Mouse (Mus musculus): ENCODE results near the gene Tmppe. TPM values are rescaled to one million over a fixed set of nuclear protein-coding genes. Genes with fewer than 3 reads are reported as not detected.

Tmppe gene
- total RNA-seq, 2 experiments from 2014 or later = 3.5 to 4.5 TPM

GRCm38 (mm10) chr9:114435668-114436067 lies 34.8 kb downstream of the Tmppe start:
- intact Hi-C loops (cut with DNase I) = no loop called here
- no peak for DNase-seq

DNA sequence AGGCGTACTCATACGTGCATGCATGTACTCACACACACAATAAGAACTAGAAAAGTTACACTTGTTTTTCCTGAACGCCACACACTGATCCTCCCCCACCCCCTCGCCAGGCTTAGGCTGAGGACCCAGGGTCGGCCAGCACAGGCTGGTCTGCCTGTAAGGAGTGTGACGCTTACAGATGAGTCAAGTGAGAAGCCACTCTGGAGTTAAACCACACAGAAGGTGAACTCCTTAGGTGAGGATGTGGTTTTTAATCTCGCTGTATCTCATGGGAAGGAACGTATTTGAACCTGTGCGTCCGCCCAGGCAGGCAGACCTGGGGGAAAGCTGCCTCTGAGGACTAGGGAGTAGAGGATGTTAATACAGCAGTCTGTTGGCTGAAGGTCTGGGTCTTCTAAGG lies 39.6 kb downstream of the Tmppe start:
- intact Hi-C loops (cut with DNase I) = no loop called here
- DNase-seq = no peak

DNA sequence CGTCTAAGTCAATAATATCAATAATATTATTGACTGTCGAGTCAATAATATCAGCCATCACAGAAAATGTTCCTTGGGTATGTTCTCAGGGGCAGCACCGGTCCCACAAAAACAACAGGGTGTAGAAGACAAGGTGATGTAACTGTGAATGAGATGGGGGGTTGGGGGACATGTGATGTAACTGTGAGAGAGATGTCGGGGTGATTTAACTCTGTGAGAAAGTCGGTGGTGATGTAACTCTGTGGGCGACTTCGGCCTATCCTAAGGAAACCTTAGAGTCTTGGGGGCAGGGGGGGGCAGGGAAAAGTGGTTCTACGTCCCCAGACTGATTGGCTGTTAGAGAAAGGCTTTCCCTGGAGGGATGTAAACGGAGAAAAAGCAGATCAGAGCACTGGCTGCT lies 41.3 kb downstream of the Tmppe start:
- DNase-seq = no peak
- intact Hi-C loops (cut with DNase I) = no loop called here

- no peak for DNase-seq
- intact Hi-C loops (cut with DNase I) = no loop called here
Measured at GRCm38 (mm10) chr9:114442893-114443292, 42.0 kb downstream of the Tmppe start.

DNA sequence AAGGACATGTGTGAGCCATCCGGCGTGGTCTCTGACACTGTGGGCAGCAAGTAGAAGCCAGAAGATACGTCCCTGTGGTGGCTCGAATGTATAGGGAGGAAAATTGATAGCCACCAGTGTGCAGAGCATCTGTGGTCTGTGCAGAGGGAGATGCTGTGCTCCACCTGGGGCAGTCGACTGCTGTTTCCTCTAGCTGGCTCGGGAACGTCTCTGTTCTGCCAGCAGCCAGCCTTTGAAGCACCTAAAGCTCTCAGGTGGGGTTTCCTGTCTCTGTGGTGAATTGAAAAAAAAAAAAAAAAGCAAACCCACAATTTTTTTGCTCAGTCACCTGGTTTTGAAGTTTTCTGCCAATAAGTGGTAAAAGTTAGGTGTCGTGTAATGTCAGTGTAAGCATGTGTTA lies 42.4 kb downstream of the Tmppe start:
- intact Hi-C loops (cut with DNase I) = no loop called here
- DNase-seq = no peak

- intact Hi-C loops (cut with DNase I) = no loop called here
- no peak for DNase-seq
Measured at GRCm38 (mm10) chr9:114446887-114447286, 46.0 kb downstream of the Tmppe start.

GRCm38 (mm10) chr9:114448700-114449099 lies 47.8 kb downstream of the Tmppe start:
- no peak for DNase-seq
- intact Hi-C loops (cut with DNase I) = no loop called here

- DNase-seq = no peak
- intact Hi-C loops (cut with DNase I) = no loop called here
Measured at GRCm38 (mm10) chr9:114449120-114449754, 48.3 kb downstream of the Tmppe start.

DNA sequence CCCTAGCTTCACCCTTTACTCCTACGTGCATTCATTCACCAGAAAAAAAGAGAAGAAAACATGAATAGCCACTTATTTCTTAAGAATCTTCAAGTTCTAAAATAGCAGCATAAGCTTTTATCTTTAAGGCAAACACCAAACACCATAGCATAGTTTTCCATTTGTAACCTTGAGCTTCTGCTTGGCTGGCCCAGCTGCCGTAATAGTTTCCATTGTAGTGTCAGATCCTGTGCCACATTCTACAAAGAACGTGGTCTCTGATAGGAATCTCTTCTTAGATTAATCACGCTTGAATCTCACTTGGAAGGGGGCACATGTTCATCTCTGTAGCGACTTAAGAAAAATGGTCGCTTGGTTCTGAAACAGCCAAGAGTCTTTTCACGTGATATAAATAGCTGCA lies 50.7 kb downstream of the Tmppe start:
- no peak for DNase-seq
- intact Hi-C loops (cut with DNase I) = no loop called here

- intact Hi-C loops (cut with DNase I) = no loop called here
- no peak for DNase-seq
Measured at GRCm38 (mm10) chr9:114452418-114452817, 51.5 kb downstream of the Tmppe start.

DNA sequence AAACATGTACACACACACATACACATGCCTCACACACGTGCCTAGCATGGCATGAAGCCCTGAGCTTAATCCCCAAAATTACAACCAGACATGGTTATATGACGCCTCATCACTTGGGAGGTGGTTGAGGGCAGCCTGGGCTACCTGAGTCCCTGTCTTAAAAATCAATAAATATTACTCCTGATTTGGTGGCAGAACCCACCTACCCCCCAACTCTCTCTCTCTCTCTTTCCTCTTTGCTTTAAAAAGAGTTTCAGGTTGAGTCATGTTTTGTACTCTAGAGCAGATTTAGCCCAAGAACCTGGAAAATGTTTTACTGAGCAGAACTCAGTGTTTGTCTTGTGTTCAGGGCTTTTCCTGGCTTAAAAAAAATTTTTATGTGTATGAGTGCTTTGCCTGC lies 54.5 kb downstream of the Tmppe start:
- DNase-seq = no peak
- intact Hi-C loops (cut with DNase I) = no loop called here

Other genes starting within 250 kb of the Tmppe start
- gene Bcl2a1c, start 71.0 kb upstream of the Tmppe start, total RNA-seq (2021) = not detected
- 10 to 100 TPM; 32.3 to 32.5 TPM for gene Crtap, start 10.4 kb upstream of the Tmppe start, total RNA-seq (2021)
- 10 to 100 TPM; 15.1 to 16.1 TPM for gene Glb1, start within 50 bp of the Tmppe start, total RNA-seq (2021)
- not detected for gene Ccr4, start 103.8 kb downstream of the Tmppe start, total RNA-seq (2021)
- gene C130032M10Rik, start 114.6 kb downstream of the Tmppe start, total RNA-seq (2021) = not detected
- not detected for gene Trim71, start 163.3 kb downstream of the Tmppe start, total RNA-seq (2021)
- 10 to 100 TPM; 21.2 to 23.0 TPM for gene Cnot10, start 239.1 kb downstream of the Tmppe start, total RNA-seq (2021)